Mouse (Mus musculus) brain, adult 2 months (tissue): Measurements from ENCODE around the gene Esrp2.
A peak's percentile ranks its signal among the peaks of the same experiment; 100 is the strongest.

ENCODE experiments used
- DNase-seq: peaks from one replicate; pipeline ENCODE4 v3.0.0; 2011; ENCODE audit warnings: low read depth, low spot score

The Esrp2 gene

DNA sequence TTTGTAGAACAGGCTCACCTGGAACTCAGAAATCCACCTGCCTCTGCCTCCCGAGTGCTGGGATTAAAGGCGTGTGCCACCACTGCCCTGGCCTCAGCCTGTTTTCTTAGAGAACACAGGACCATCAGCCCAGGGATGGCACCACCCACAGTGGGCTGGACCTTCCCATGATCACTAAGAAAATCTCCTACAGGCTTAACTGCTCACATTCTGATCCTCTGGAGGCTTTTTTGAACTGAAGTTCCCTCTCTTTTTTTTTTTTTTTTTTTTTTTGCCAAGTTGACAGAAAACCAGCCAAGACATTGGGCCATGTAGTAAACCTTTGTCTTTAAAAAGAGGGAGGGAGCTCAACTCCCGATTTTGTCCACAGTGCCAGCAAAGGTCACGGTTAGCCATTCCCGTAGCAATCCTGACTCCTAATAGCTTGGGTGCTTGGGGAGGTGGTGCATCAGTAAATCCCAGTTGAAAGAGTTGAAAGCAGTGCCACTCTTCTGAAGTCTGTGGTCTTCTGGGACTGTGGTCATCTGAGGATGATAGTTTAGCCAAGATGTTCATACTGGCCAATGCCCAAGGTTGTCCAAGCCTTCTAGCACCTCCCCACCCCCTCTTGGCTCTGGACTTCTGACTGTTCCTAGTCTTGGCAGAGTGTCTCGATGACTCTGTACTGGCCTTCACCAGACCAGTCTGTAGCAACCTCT, 11.2 kb upstream of the Esrp2 start:
- DNase-seq = no peak

DNA sequence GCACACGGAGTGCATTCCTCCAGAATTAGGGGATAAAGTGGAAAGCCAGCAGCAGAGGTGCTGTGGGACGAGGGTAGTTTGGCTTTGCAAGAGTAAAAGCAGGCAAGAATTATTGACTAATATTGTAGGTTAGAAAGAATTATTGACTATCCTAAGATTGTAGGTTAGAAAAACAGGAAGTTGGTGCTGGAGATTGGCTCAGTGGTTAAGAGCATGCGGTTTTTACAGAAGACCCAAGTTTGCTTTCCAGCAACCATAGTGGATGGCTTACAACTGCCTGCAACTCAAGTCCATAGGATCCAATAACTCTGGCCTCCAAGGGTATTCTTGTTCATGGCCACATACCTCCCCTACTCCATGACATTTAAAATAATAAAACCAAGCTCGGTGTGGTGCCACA, 9.2 kb upstream of the Esrp2 start:
- no peak for DNase-seq

DNA sequence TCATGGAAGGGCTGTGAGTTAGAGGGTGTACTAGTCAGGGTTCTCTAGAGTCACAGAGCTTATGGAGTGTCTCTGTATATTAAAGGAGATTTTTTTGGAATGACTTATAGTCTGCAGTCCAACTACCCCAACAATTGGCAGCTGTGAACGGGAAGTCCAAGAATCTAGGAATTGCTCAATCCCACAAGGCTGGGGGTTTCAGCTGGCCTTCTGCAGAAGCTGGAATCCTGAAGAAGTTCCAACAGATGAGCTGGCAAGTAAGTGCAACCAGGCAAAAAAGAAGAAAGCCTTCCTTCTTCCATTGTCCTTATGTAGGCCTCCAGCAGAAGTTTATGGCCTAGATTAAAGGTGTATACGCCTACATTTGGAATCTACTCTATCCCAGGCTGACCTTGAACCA, 8.6 kb upstream of the Esrp2 start:
- no peak for DNase-seq

DNA sequence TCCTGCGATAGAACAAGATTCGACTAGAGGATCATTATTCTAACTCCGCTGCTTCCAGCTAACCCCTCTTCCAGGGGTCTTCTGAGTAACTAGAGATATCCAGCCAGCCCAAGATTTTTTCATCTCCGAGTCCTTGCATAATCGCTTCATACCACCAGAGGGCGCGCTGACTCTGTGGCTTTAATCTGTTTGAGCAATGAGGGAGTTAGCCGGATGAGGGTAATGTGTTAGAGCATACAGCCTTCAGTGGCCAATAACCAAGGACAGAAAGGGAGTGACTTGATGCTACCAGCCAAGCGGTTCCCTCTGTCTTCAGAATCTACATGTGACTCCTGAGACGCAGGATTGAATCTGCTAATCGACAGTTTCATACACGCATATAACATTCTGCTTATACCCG, 4.0 kb upstream of the Esrp2 start:
- DNase-seq = peak; percentile 88

DNA sequence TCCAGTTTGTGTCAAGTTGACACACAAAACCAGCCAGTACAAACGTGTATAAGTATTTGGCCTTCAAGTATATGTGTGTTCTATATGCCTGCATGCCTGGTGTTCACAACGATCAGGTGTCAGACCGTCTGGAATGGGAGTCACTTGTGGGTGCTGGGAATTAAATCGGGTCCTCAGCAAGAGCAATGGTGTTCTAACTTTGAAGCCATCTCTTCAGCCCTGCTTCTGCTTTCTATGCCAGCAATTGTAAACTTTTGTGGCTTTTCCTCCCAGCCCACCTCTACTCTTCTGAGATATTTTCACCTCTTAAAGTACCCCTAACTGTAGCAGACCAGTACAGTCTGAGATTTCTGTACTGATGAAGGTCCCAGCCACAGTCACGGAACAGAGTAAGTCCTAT, 3.4 kb upstream of the Esrp2 start:
- no peak for DNase-seq

DNA sequence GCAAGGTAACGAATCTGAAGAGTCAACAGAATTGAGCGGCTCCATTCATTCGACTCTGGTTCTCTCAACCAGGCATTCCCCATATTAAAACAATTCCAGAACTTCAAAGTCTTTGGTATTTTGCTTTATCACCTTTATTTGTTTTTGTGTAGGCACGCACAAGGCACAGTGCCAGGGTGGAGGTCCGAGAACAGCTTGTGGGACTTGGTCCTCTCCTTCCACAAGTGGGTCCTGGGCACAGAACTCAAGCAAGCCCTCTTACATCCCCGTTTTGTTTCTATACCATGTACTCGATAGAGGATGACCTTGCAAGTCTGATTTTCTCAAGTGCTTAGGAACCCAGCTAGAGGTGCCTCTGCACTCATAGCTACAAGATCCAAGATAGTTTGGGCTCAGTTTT, 1.8 kb upstream of the Esrp2 start:
- DNase-seq = no peak

GRCm38 (mm10) chr8:106137906-106138477, 1.2 kb upstream of the Esrp2 start:
- DNase-seq = peak; percentile 66

GRCm38 (mm10) chr8:106137218-106137905, 588 bp upstream of the Esrp2 start:
- no peak for DNase-seq

DNA sequence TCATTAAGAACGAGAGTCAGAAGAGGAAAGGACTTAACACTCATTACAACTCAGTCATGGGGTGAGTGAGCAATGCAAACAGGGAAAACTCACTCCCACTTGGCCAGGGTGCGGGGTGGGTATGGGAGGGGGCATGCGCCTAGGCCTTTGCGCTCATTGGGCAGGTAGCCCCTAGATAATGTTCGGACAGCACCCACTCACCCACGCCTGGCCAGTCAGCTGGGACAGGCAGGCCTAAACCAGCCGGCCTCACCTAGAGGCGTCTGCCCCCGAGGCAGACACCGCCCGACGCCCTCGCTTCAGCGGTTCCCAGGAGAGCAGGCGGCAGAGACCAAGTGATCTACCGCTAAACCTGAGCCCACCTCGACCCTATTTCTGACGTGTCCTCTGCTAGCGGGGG, 1.1 kb downstream of the Esrp2 start:
- no peak for DNase-seq

- no peak for DNase-seq
Measured at GRCm38 (mm10) chr8:106134751-106135571, 1.8 kb downstream of the Esrp2 start.

- DNase-seq = no peak
Measured at GRCm38 (mm10) chr8:106133946-106134345, 2.8 kb downstream of the Esrp2 start.

GRCm38 (mm10) chr8:106133526-106133925, 3.2 kb downstream of the Esrp2 start:
- DNase-seq = no peak

GRCm38 (mm10) chr8:106132356-106132755, 4.4 kb downstream of the Esrp2 start:
- DNase-seq = no peak

GRCm38 (mm10) chr8:106131488-106132222, 5.1 kb downstream of the Esrp2 start:
- DNase-seq = no peak

DNA sequence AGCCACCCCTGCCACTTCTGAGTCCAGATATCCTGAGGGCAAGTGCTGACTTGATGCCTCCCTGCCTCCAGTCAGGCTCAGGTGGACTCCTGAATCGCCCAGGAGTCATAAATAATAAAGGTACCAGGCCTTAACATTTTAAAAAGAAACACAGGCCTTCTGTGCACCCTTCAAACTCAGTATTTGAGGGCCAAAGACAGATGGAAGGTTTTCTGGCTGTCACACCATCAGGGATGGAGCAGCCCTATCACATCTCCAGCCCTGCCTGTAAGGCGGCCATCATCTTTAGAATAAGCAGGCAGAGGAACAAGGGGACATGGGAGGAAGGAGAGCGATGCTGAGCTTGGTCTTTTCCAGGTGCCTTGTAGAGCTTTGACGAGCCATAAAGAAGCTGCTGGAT, 5.8 kb downstream of the Esrp2 start:
- DNase-seq = no peak

DNA sequence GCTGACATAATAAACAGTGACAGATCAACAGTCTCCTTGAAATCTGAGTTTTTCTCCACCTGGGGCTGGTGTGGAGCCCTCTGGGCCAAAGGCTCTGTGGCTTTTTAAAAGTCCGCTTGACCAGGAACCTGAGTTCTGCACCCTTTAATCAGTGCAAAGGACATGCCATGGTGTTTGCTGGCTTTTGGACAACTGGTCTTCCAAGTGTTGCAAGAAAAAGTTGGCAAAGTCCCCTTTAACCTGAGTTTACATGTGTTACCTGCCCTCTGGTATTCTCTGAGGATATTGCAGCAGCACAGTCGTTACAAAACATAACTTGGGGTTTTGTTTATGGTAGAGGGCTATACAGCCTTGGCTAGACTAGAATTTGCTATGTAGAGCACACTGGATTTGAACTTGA, 6.3 kb downstream of the Esrp2 start:
- no peak for DNase-seq

DNA sequence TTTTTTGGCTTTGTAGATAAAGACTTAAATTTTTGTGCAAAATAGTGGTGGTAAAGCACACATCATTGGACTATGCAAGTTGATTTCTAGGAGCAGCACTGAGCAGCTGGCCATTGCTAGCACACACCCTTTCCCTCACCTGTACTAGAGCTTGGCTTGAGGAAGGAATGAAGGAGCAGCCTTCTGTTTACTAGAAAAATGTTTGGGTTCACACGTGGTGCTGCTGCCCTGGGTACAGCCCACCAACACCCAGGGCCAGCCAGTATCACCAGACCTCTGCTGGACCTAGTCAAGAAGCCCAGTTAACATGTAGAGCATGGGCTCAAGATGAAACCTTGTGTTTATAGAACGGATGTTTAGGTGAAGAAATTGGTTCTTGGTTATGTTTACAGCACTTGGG, 6.8 kb downstream of the Esrp2 start:
- DNase-seq = no peak

DNA sequence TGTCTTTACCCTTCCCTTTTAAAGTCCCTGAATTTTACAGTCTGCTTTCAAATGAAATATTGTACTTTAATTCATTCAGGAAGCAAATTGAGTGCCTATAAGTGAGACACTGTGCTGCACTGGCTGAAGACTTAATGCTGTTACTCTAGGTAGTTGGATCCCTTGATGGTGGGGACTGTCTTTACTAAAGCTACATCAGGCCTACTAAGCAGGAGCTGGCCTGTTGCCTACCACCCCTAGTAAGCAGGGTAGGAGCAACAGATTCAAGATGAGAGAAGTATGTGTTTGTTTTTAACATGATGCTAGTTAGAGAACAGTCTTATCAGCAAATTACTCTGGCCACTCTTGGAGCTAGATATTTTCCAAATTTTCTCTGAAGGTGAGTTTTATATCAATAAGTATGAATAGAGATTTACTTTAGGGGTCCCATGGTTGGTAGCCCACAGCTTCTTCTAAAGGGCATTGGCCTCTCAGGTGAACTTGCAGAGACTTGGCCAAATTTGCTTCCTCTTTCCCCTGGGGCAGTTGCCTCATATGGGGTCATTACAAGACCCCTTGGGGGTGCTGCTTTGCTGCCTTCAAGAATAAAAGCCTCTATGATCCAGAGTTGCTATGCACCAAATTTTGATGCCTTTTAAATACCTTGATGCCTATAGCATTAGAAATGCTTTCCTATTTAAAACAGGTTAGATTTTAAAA, 7.4 kb downstream of the Esrp2 start:
- no peak for DNase-seq

- DNase-seq = no peak
Measured at GRCm38 (mm10) chr8:106127882-106128410, 8.8 kb downstream of the Esrp2 start.

DNA sequence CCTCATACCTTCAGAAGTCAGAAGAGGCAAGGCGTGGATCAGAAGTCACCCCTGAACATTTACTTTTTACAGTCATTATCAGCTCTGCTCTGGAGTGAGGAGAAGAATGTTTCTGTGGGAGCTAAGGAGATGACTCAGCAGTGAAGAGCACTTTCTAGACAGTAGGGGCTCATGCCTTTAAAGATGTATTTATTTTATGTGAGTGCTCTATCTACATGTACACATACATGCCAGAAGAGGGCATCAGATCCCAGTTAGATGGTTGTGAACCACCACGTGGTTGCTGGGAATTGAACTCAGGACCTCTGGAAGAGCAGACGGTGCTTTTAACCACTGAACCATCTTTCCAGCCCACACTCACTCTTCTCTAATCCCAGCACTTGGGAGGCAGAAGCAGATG, 9.7 kb downstream of the Esrp2 start:
- DNase-seq = no peak

DNA sequence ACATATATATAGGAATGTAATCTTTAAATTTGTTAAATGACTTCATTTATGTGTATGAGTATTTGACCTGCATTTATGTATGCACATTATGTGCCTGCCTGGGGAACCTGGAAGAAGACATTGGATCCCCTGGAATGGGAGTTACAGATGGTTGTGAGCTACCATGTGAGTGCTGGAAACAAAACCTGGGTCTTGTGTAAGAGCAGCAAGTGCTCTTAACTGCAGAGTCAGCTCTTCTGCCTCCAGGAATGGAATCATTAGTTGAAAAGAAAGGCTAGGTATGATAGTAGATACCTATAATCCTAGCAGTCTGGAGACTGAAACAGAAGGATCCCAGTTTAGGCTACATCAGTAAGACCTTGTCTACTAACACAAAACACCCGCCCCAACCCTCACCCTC, 10.7 kb downstream of the Esrp2 start:
- no peak for DNase-seq
